Mouse (Mus musculus): Measurements from ENCODE around the gene Pld5.
A peak's percentile ranks its signal among the peaks of the same experiment; 100 is the strongest.

The Pld5 gene

DNA sequence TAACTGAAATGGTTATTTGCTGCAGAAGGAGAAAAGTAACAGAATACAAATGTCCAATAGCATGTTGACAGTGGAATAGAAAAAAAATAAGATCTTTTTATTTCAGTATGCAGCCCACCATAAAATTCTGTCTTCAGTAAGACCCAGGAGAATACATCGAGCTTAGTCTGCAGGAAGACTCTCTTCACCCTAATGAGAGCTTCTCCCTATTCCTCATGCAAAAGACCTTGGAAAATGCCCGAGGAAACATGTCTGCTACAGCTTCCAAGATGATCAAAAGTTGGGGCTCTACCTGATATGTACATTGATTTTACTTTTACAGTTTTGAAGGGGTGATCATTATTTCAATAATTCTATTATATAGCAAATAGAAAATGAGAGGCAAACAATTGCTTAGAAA, 108.0 kb downstream of the Pld5 start:
- no peak for DNase-seq (ENCODE audit: low spot score in 2 of 2)

DNA sequence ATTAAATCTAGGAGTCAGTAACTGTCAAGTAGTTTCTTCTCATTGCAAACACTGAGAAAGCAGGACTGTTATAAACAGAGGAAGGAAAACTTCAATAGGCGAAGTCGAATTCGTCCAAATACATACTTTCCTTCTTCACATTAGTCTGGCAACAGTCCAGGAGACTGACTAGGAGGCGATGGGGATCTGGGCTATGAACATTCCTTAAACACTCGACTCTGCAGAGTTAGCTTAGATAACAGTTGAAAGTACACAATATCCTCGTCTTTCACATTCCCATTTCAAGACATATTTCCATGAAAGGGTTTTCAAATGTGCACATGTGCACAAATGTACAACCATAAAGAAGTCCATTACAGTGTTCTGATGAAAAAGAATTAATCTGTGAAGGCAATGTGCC, 129.8 kb downstream of the Pld5 start:
- no peak for DNase-seq (ENCODE audit: low spot score in 2 of 2)

DNA sequence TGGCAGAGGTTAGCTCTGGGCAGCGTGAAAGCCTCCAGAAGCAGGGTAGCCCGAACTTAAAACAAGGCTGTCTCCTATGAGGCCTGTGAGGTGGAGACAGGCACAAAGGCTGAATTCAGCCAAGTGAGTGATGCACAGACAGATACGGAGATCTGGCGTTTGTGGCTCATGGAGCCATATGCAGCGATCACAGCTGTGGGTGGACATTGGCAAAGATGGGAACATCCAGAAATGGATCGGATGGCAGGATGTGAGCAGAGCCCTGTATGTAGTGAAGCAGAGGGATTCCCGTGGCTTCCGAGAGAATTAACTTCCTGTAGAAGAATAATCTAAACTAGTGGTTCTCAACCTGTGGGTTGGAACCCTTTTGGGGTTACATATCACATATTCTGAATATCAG, 140.7 kb downstream of the Pld5 start:
- DNase-seq (ENCODE audit: low spot score in 2 of 2), result no peak

DNA sequence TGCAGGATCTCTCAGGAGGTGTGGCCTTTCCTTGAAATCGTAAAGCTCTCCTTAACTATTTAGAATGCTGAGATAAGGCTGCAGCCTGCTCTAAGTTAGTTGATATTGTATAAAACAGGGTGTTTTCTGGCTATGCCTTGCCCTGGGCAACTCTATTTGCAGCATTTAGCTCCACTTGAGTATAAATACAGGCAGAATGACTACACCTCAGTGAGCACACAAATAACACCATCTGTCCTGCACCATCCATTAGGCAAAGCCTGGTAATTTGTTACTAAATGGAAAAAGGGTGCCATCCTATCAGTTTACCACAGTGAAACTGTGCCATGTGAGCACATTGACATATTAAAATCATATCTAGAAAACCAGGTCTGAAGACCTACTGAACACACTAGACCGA, 149.3 kb downstream of the Pld5 start:
- no peak for DNase-seq (ENCODE audit: low spot score in 2 of 2)

DNA sequence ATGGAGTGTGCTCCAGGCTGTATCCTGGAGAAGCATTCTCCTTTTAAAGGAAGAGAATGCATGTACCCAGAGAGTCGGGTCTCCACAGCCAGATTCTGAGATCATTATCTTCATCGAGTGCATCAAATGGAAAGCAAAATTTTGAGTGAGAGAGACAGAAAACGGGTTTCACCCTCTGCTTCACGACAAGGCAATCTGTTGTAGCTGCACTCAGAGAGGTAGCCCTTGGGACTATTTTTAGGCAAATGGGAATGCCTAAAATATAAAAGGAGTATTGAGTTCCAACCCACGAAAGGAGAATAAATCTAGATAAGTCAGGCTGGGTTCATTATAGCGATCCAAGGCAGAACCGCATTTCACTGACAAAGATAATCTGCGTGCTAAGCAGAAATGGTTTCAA, 150.7 kb downstream of the Pld5 start:
- DNase-seq (ENCODE audit: low spot score in 2 of 2), result no peak

DNA sequence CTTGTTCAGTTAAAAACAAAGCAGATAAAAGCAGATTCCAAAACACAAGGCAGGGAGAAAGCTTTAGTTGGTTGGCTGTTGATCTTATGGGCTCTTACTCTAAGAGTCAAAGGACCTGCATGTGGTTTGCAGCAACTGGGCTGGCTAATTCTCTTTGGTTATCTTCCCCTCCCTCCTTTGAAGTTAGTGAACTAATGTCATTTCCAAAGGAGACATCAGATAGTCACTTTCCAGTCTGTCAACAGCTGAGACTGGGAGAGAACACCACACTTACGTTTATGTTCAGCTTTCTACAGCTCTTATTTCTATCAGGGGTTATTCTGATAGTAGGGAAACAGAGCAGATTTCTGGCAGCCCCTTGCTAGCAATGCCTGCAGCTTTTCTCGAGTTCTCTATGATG, 151.3 kb downstream of the Pld5 start:
- no peak for DNase-seq (ENCODE audit: low spot score in 2 of 2)

DNA sequence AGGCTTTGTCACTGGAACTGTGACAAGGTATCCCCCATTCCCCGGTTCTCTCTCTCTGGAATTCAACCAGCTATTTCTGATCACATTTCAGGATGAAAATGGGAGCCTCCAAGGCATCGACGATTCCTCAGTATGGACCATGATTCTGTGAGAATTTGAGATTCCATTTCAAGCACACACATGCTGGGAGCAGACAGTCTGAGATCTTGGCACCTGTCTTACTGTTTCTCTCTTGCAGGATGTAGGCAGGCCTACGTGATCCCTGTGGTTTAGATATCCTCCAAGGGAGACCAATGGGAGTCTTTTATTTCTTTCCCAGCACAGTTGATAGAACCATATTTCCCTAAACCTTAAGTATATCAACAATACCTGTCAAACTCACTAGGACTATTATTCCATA, 159.5 kb downstream of the Pld5 start:
- no peak for DNase-seq (ENCODE audit: low spot score in 2 of 2)

DNA sequence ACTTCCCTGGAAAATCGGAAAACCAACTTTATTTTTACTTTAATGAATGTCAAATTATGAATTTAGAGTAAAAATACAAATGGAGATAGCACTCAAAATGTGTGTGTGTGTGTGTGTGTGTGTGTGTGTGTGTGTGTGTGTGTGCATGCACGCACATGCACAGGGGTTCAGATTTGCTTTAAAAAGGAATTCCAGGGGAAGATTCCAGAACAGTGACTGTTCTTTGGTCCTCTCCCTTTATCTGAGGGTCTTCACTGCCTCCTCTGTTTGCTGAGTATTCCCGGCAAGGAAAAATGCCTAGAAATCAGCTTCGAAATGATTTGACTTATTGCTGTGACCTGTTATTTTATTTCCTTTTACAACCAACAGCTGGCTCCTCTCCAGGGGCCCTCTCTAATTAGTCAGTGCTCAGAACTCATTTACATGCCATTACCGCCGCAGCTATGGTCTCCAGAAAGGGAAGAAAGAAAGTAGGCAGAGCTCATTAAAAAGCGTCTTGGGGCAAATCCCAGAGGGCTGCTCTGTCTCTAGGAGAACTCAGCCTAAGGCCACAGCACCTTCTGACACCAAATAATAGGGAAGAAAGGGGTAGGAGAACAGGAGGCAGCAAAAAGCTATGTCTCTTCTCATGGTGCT, 176.3 kb downstream of the Pld5 start:
- no peak for DNase-seq (ENCODE audit: low spot score in 2 of 2)

DNA sequence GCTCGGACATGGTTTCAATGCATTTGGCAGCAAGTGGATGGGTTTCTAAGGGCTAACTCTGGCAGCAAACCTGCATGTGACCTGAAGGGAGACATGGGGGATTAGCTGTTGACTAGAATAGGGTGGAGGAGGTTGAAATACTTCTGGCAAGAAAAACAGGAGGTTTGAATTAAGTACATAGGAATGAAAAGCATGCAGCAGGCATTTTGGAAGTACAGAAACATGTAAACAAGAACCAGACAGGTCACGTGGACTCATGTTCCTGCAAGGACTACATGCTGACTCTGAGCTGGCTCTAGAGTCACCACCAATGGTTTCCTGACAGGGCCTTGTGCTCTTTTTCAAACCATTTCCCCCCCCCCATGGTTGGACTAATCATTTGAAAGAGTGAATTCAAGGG, 183.0 kb downstream of the Pld5 start:
- DNase-seq (ENCODE audit: low spot score in 2 of 2), result no peak

DNA sequence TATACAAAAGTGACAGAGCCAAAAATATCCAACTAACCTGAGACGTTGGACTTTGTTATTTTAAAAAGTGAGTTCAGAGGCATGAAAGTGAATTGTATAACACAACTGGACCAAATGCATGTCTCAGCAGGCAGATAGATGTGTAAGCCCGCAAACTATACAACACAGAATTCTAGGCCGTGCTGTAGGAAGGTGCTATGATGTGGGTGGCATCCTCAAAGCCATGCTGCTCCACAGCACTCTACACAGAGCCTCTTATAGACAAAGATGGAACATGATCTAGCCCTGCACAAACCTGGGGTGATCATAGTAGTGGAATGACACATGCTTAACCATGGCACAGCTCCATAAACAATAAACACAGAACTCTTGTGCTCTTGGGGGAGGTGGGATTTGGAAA, 185.7 kb downstream of the Pld5 start:
- DNase-seq (ENCODE audit: low spot score in 2 of 2), result no peak

DNA sequence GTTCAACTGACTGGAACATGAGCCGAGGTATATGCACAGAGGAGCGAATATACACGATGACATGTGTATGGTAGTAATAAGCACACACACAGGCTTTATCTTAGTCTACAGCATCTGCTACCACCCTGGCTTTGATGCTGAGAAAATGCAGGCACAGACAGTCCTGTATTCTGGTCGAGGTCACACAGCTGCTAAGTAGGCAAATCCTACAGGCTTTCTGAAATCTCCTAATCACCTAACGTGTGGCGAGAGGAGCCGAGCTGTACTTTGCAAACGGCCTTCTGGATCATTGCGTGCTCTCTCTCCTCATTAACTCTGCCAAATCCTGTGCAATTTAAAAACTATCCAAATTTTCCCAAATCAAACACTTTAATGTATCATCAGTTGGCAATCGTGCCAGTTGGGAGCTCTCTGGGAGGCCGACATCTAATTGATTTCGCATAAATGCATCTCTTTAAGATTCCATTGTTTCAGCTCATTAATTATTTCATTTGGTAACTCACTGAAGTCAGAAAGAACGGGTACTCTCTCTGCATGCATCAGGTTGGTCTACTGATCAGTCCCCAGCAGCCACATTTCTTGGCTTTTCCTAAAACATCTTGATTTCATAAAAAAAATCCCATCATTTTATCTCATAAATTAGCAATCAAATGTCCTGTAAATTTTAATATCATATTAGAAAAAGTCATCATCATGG, 189.0 kb downstream of the Pld5 start:
- DNase-seq (ENCODE audit: low spot score in 2 of 2), result no peak

DNA sequence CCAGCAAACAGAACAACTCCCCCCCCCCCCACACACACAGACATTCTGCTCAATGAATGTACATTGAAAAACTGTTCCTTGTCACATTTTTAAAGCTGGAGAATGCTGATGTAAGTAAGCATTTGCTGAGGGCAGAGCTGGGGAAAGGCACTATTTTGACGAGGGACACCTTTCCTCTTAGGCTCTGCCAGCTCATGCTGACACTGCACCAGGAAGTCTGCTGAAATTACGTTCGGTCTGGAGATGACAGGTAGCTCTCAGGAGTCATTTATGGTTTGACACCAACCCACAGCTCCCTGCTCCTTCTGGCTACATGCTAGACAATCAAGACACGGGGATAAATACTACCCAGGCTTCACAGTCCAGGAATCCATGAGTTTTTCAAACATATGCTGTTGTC, 192.8 kb downstream of the Pld5 start:
- no peak for DNase-seq (ENCODE audit: low spot score in 2 of 2)

DNA sequence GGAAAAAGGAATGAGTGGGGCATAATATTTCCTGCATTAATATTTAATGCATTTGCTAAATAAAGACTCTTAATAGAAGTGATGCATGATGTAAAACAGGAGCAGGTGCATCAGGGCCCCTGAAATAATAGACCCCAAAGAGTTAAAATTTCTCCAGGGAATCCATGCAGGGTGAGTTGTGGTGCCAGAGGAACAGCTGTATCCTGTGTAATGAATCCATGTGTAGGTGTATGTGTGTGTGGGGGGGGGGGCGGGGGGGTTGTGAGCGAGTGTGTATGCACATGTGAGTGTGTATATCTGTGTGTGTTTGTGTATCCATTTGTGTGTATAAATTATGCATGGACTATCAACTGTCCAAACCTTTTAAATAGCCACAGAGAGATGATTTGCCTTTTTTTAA, 194.1 kb downstream of the Pld5 start:
- no peak for DNase-seq (ENCODE audit: low spot score in 2 of 2)

DNA sequence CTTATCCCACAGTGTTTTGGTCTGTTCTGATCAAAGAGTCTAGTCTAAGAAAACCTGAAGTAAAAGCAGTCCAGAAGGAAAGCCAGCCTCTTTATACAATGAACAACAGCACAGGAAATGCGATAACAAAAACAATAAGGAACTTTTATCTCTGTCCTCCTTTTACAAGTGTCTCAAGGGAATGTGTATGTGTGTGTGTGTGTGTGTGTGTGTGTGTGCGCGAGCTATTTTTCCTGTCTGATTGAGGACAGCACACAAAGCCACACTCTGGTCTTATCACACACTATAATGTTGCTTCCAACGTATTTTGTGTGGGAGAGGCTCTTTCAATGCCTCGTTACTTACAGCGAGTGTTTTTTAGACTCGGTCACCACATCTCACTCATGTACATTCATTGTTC, 196.7 kb downstream of the Pld5 start:
- DNase-seq (ENCODE audit: low spot score in 2 of 2), result no peak

DNA sequence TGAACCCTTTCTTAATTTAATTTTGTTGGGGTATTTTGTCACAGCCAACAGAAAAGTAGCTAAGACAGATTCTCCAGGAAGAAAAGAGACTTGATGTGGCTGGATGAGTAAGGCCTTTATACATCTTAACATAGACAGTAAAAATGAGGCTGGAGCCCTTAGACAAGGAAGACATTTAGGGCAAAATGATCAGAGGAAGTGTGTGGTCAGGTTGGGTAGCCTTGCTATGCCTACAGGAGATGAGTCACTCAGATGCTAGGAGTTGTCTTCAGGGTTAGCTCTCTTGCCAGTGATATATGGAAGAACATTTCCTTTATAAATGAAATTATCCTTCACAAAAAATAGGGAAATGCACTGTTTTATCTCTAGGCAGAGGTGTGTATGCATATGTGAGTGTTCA, 198.3 kb downstream of the Pld5 start:
- no peak for DNase-seq (ENCODE audit: low spot score in 2 of 2)

DNA sequence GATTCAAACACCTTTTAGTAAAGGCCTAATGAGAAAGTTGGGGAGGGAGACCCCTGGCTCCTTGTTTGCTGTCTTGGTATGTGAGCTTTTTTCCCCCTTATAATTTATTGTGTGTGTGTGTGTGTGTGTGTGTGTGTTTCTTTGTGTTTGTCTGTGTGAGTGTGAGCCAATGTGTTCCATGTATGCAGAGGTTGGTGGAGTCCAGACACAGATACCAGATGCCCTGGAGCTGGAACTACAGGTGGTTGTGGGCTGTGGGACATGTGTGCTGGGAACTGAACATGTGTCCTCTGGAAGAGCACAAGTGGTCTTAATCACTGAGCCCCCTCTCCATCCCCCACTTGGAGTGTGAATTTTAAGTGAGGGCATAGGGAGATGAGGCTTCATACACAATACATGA, 199.3 kb downstream of the Pld5 start:
- DNase-seq (ENCODE audit: low spot score in 2 of 2), result no peak

DNA sequence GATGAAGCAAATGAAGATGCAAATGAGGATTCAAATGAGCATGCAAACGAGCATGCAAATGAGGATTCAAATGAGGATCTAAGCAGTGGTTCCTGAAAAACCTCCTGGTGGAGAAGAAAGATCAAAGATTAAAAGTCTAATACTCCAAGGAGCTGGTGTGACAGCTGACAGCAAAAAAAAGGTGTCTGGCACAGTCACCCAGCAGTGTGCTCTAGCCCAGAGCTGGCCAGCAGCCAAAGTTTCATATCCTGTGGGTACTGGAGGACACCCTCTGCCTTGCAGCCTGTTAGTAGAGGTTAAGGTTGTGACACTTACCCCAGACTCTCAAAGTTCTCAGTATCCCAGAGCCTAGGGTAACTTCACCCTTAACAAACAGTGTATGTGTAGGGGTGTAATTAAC, 199.7 kb downstream of the Pld5 start:
- peak in 1 of 2 experiments; percentile 14 for DNase-seq (ENCODE audit: low spot score in 2 of 2)

DNA sequence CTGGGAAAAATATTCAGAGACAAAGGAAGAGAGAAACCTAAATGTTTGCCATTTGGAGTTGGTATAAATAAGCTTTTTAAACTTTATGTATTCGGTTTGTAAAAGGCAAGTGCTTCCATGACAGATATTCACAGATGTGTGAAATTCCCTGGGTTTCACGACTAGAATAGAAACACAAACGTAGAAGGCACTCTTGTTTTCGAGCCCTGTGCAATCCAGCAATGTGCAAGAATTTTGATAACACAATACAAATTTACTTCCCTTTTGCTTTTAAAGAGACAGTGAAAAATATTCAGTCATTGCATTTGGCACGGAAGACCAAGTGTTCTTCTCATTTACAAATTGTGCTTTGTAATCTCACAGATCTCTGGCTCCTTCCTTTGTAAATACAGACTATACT, 200.6 kb downstream of the Pld5 start:
- DNase-seq (ENCODE audit: low spot score in 2 of 2), result no peak

DNA sequence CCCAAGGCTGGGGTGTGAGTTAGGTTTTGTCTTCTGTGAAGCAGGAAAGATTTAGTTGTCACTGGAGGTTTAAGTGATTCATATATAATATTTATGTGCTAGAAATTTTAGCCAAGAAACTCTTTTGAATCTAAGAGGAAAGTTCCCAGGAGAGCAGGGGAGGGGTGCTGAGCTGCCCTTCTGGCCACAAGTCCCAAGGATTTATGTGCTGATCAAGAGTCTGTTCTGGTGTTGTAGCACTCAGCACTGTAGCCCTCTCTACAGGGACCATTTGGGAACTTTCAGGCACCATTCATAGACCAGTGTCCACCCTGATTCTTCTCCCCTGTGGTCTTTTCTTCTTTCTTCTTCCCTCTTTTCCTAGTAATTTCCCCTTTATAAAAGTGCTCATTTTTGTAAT, 209.8 kb downstream of the Pld5 start:
- DNase-seq (ENCODE audit: low spot score in 2 of 2), result no peak

DNA sequence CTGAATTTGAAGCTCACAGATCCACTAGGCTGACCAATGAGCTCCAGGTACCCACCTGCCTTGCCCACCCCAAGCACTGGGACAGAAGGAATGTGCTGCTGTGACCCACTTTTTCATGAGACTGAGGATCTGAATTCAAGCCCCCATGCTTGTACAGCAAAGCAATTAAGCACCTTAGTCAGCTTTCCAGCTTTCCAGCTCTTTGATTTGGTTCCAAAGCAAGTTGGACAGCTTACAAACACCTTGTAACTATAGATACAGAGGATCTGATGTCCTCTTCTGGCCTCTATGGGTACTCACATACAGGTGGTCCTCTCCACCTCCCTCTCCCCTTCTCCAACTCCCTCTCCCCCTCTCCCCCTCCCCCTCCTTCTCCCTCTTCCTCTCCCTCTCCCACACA, 210.6 kb downstream of the Pld5 start:
- no peak for DNase-seq (ENCODE audit: low spot score in 2 of 2)

DNA sequence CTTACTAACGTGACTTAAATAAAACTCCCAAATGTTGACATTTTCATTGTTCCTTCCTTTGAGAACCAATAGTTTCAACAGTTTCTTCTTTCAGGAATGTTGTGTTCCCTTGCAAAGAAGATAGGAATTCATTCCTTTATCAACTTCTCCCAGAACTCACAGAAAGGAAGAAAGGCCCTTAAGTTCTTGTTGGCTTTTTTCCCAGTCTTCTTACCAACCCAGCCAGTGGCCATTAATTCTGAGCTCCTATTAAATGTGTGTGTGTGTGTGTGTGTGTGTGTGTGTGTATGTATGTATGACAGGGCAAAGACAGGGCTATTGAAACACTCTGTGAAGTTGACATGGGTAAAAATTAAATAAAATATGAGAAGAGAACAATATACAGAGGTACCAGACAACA, 221.5 kb downstream of the Pld5 start:
- no peak for DNase-seq (ENCODE audit: low spot score in 2 of 2)

DNA sequence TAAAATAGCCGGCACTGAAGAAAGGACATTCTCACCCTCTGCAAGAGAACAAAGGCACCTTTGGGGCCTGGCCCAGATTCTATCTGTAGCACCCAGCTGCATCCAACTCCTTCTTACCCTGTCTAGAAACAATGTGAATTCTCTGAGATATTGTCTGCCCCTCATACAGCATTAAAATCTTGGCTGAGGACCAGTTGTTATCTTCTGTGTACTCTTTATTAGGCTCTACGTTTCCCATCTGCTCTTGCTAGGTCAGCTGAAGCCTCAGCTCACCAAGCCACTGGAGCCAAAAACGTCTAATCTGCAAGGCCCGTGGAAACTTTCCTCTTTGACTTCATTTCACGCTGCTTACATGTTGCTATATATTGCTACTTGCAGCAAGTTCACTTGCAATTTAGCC, 228.1 kb downstream of the Pld5 start:
- no peak for DNase-seq (ENCODE audit: low spot score in 2 of 2)

DNA sequence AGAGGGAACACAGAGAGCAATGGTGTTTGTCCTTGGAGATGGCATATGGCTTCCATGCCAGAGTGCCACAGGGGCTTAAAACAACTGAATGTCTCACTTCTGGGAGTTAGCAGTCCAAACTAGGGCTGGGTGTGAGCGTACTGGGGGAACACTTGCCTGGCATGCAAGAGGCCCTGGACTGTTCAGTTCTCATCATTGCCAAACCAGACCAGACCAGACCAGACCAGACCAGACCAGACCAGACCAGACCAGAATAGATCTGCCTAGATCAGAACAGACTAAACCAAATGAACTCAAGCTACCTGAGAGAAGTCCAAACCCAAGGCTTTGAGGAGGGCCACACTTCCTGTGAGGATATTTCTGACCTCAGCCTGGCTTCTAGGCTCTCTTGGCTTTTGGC, 228.7 kb downstream of the Pld5 start:
- DNase-seq (ENCODE audit: low spot score in 2 of 2), result no peak

DNA sequence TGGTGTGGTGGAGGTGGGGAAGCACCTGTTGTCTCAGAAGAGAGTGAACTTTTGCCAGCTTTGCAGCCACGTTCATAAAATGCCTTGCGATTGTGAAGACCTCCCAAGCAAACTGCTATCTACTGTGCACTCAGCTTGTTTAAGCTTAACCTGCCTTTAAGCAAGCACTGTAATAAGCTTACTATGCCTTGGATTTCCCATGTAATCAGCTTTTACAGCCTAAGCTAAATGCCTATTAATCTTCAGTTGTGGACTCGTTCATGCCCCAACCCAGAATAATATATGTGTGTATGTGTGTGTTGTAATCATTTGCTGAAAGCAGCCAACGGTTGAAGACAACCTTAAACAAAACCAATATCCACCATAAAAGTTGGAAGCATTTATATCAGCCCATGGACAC, 232.1 kb downstream of the Pld5 start:
- no peak for DNase-seq (ENCODE audit: low spot score in 2 of 2)
